Mouse (Mus musculus): ENCODE results near the gene Rab11fip3. TPM values are rescaled to one million over a fixed set of nuclear protein-coding genes. Genes with fewer than 3 reads are reported as not detected.
"Not testable (repeated sequence)": the region's sequence is repeated elsewhere in the genome, so short reads cannot be mapped to it uniquely, and the experiment has no call there.

Rab11fip3 gene
- total and polyA plus RNA-seq, 3 experiments, result 29.3 to 30.5 (median 29.7) TPM

GRCm38 (mm10) chr17:26105619-26106018 lies 36.3 kb upstream of the Rab11fip3 start:
- Histone ChIP-seq H3K4me3 (no peak overlapping the region), H3K36me3 (ENCODE audit: control insufficient read depth, insufficient read depth, low read length) (no peaks in the 10 kb centered on the region), H3K9ac (ENCODE audit: low read depth, low read length) (no peak overlapping the region), H3K27me3 (ENCODE audit: control insufficient read depth, insufficient read depth, low read length) (no peaks in the 10 kb centered on the region), H3K4me1 (ENCODE audit: control insufficient read depth, insufficient read depth, low read length) (no peaks in the 10 kb centered on the region), H3K27ac (no peak overlapping the region), H3K79me2 (replicated peaks; ENCODE audit: control insufficient read depth, insufficient read depth, low read length) (no peaks in the 10 kb centered on the region)
- WGBS, result 36% methylated on average over 4 of the region's 4 CpGs
- no peak for TF ChIP-seq EP300 (IDR thresholded peaks at IDR 0.05; ENCODE audit: insufficient read depth, low read depth, low read length)
- no peak for TF ChIP-seq CTCF (IDR thresholded peaks at IDR 0.05)
- TF ChIP-seq POLR2A (IDR thresholded peaks at IDR 0.05; ENCODE audit: insufficient read depth, low read depth, low read length), result no peak
- intact Hi-C loops (cut with DNase I), result no loop called here
- DNase-seq, result no peak

GRCm38 (mm10) chr17:26101478-26101877 lies 32.1 kb upstream of the Rab11fip3 start:
- Histone ChIP-seq H3K4me1 (ENCODE audit: control insufficient read depth, insufficient read depth, low read length) (no peaks in the 10 kb centered on the region), H3K27me3 (ENCODE audit: control insufficient read depth, insufficient read depth, low read length) (no peaks in the 10 kb centered on the region), H3K79me2 (replicated peaks; ENCODE audit: control insufficient read depth, insufficient read depth, low read length) (no peaks in the 10 kb centered on the region), H3K4me3 (no peak overlapping the region), H3K9ac (ENCODE audit: low read depth, low read length) (no peak overlapping the region), H3K27ac (no peak overlapping the region), H3K36me3 (ENCODE audit: control insufficient read depth, insufficient read depth, low read length) (no peaks in the 10 kb centered on the region)
- TF ChIP-seq EP300 (IDR thresholded peaks at IDR 0.05; ENCODE audit: insufficient read depth, low read depth, low read length), result no peak
- no peak for TF ChIP-seq POLR2A (IDR thresholded peaks at IDR 0.05; ENCODE audit: insufficient read depth, low read depth, low read length)
- no peak for TF ChIP-seq CTCF (IDR thresholded peaks at IDR 0.05)
- intact Hi-C loops (cut with DNase I), result no loop called here
- DNase-seq, result peak in 1 of 2 experiments; percentile 22
- WGBS, result 79% methylated on average over 4 of the region's 4 CpGs

- Histone ChIP-seq H3K4me1 (ENCODE audit: control insufficient read depth, insufficient read depth, low read length) (no peaks in the 10 kb centered on the region), H3K27me3 (ENCODE audit: control insufficient read depth, insufficient read depth, low read length) (no peaks in the 10 kb centered on the region), H3K27ac (no peak overlapping the region), H3K79me2 (replicated peaks; ENCODE audit: control insufficient read depth, insufficient read depth, low read length) (no peaks in the 10 kb centered on the region), H3K9ac (ENCODE audit: low read depth, low read length) (no peak overlapping the region), H3K36me3 (ENCODE audit: control insufficient read depth, insufficient read depth, low read length) (no peaks in the 10 kb centered on the region), H3K4me3 (no peak overlapping the region)
- no peak for DNase-seq
- TF ChIP-seq CTCF (IDR thresholded peaks at IDR 0.05) (no peak), EP300 (IDR thresholded peaks at IDR 0.05; ENCODE audit: insufficient read depth, low read depth, low read length) (no peak), POLR2A (IDR thresholded peaks at IDR 0.05; ENCODE audit: insufficient read depth, low read depth, low read length) (no peak)
- intact Hi-C loops (cut with DNase I), result no loop called here
- 53% methylated on average over 2 of the region's 2 CpGs for WGBS
Measured at GRCm38 (mm10) chr17:26100166-26100565, 30.8 kb upstream of the Rab11fip3 start.

- H3K9ac ChIP-seq (ENCODE audit: low read depth, low read length); DNase-seq: not testable (repeated sequence)
Measured at GRCm38 (mm10) chr17:26099316-26099715, 30.0 kb upstream of the Rab11fip3 start.

GRCm38 (mm10) chr17:26098461-26098860 lies 29.1 kb upstream of the Rab11fip3 start:
- no peaks in the 10 kb centered on the region for H3K27me3 ChIP-seq (ENCODE audit: control insufficient read depth, insufficient read depth, low read length)
- H3K36me3 ChIP-seq (ENCODE audit: control insufficient read depth, insufficient read depth, low read length), result no peaks in the 10 kb centered on the region
- 84% methylated on average over 7 of the region's 7 CpGs for WGBS
- no peak overlapping the region for H3K9ac ChIP-seq (ENCODE audit: low read depth, low read length)
- H3K4me3 ChIP-seq, result no peak overlapping the region
- DNase-seq, result no peak
- intact Hi-C loops (cut with DNase I), result no loop called here
- TF ChIP-seq CTCF (IDR thresholded peaks at IDR 0.05) (no peak), POLR2A (IDR thresholded peaks at IDR 0.05; ENCODE audit: insufficient read depth, low read depth, low read length) (no peak), EP300 (IDR thresholded peaks at IDR 0.05; ENCODE audit: insufficient read depth, low read depth, low read length) (no peak)
- no peak overlapping the region for H3K27ac ChIP-seq
- H3K79me2 ChIP-seq (replicated peaks; ENCODE audit: control insufficient read depth, insufficient read depth, low read length), result no peaks in the 10 kb centered on the region
- no peaks in the 10 kb centered on the region for H3K4me1 ChIP-seq (ENCODE audit: control insufficient read depth, insufficient read depth, low read length)

More at GRCm38 (mm10) chr17:26099316-26099715, 30.0 kb upstream of the Rab11fip3 start:
- 69% methylated on average over 3 of the region's 3 CpGs for WGBS
- H3K4me1 ChIP-seq (ENCODE audit: control insufficient read depth, insufficient read depth, low read length); H3K27me3 ChIP-seq (ENCODE audit: control insufficient read depth, insufficient read depth, low read length); intact Hi-C loops (cut with DNase I); H3K4me3 ChIP-seq; H3K27ac ChIP-seq; H3K79me2 ChIP-seq (replicated peaks; ENCODE audit: control insufficient read depth, insufficient read depth, low read length); H3K36me3 ChIP-seq (ENCODE audit: control insufficient read depth, insufficient read depth, low read length): not testable (repeated sequence)
- TF ChIP-seq CTCF (IDR thresholded peaks at IDR 0.05), result peak; percentile 69

GRCm38 (mm10) chr17:26095121-26095740 lies 25.9 kb upstream of the Rab11fip3 start, which contains the start of gene Nme4:
Gene Nme4, minus strand, starts transcription at chr17:26095602.
- Histone ChIP-seq H3K4me3 (peak within 1 kb of the TSS; percentile 53), H3K27me3 (ENCODE audit: control insufficient read depth, insufficient read depth, low read length) (no peaks in the 10 kb centered on the region), H3K27ac (no peak within 1 kb of the TSS), H3K4me1 (ENCODE audit: control insufficient read depth, insufficient read depth, low read length) (no peaks in the 10 kb centered on the region), H3K36me3 (ENCODE audit: control insufficient read depth, insufficient read depth, low read length) (no peaks in the 10 kb centered on the region), H3K79me2 (replicated peaks; ENCODE audit: control insufficient read depth, insufficient read depth, low read length) (no peaks in the 10 kb centered on the region), H3K9ac (ENCODE audit: low read depth, low read length) (peak within 1 kb of the TSS; percentile 73)
- intact Hi-C loops (cut with DNase I), result no loop called here
- 4% methylated on average over 47 of the region's 47 CpGs for WGBS
- peak; percentile 54 to 73 for DNase-seq
- TF ChIP-seq POLR2A (IDR thresholded peaks at IDR 0.05; ENCODE audit: insufficient read depth, low read depth, low read length), result 0 out of 2 replicates have a peak, but pooled peaks have one; percentile 38
- no peak for TF ChIP-seq EP300 (IDR thresholded peaks at IDR 0.05; ENCODE audit: insufficient read depth, low read depth, low read length)
- no peak for TF ChIP-seq CTCF (IDR thresholded peaks at IDR 0.05)
